ENCODE assay signal across 16 mouse cellular contexts in genomic region chr5:103629854-103630580, GRCm38 (mm10). TPM values are rescaled to one million over a fixed set of nuclear protein-coding genes. Genes with fewer than 3 reads are reported as not detected.
DNase-seq lines count a peak whose midpoint lies in the region; ATAC-seq and TF ChIP-seq lines count a peak whose summit lies in the region.
"Had no signal": no experiment of that assay in that cellular context is flagged by ENCODE, and none has a peak within 500 bp of the region (broad histone marks: within the 10 kb centered on the region; RNA-seq: fewer than 3 reads in every experiment).

No protein-coding gene starts in this region.

- peak in 1 of 2 experiments; percentile 46 for DNase-seq in heart, adult 2 months
- DNase-seq in heart, postnatal 10 days = no peak
- no peak for DNase-seq in lung, adult 2 months
- DNase-seq in urinary bladder, postnatal 4 days (ENCODE audit: low spot score in 2 of 2) = no peak
- DNase-seq in spleen, adult 18-20 months = no peak
- DNase-seq: embryo, embryonic 11 days had no signal

- no peak for TF ChIP-seq EP300 in heart, adult 2 months (IDR thresholded peaks at IDR 0.05; ENCODE audit: insufficient read depth, low read depth, low read length)

- 48% methylated on average over 9 of the region's 9 CpGs for WGBS in heart, adult 2 months
- 54% methylated on average over 9 of the region's 9 CpGs for WGBS in lung, embryonic 15.5 days
- WGBS in lung, adult 2 months = 59% methylated on average over 9 of the region's 9 CpGs
- 51% methylated on average over 9 of the region's 9 CpGs for WGBS in heart, embryonic 16.5 days
- WGBS in stomach, embryonic 15.5 days = 64% methylated on average over 9 of the region's 9 CpGs

- intact Hi-C loops in heart, adult 2 months (cut with DNase I) = no loop called here
- intact Hi-C loops in heart, postnatal 10 days (cut with DNase I) = no loop called here

- peak overlapping the region; percentile 61 for H3K4me3 ChIP-seq in heart, adult 2 months
- H3K4me3 ChIP-seq in lung, embryonic 15.5 days = no peak overlapping the region
- no peak overlapping the region for H3K4me3 ChIP-seq in lung, adult 2 months (replicated peaks; ENCODE audit: extremely low read depth, low read depth, low read length)
- no peak overlapping the region for H3K4me3 ChIP-seq in heart, embryonic 16.5 days (ENCODE audit: low read length)
- no peak overlapping the region for H3K4me3 ChIP-seq in stomach, embryonic 15.5 days (replicated peaks)

- TF ChIP-seq POLR2A in heart, adult 2 months (IDR thresholded peaks at IDR 0.05; ENCODE audit: insufficient read depth, low read depth, low read length) = no peak
- TF ChIP-seq POLR2A in lung, adult 2 months (IDR thresholded peaks at IDR 0.05; ENCODE audit: borderline replicate concordance, extremely low read depth, low read depth, low read length) = no peak

- no peak overlapping the region for H3K4me2 ChIP-seq in lung, embryonic 15.5 days
- peak overlapping the region; percentile 49; the same call in 1 of the 2 replicates for H3K4me2 ChIP-seq in heart, embryonic 16.5 days (ENCODE audit: low read depth, low read length)
- no peak overlapping the region for H3K4me2 ChIP-seq in stomach, embryonic 15.5 days
- H3K4me2 ChIP-seq: midbrain, embryonic 11.5 days had no signal

- peaks cover 8% of the 10 kb centered on the region for H3K36me3 ChIP-seq in heart, adult 2 months (ENCODE audit: control insufficient read depth, insufficient read depth, low read length)
- H3K36me3 ChIP-seq in lung, embryonic 15.5 days = no peaks in the 10 kb centered on the region
- H3K36me3 ChIP-seq in heart, embryonic 16.5 days (ENCODE audit: control insufficient read depth, insufficient read depth) = no peaks in the 10 kb centered on the region
- no peaks in the 10 kb centered on the region for H3K36me3 ChIP-seq in stomach, embryonic 15.5 days

- H3K4me1 ChIP-seq in heart, adult 2 months (ENCODE audit: control insufficient read depth, insufficient read depth, low read length) = peaks cover 16% of the 10 kb centered on the region
- H3K4me1 ChIP-seq in lung, embryonic 15.5 days = peaks cover 19% of the 10 kb centered on the region
- peaks cover 16% of the 10 kb centered on the region for H3K4me1 ChIP-seq in lung, adult 2 months (ENCODE audit: control insufficient read depth, insufficient read depth, low read length)
- peaks cover 28% of the 10 kb centered on the region for H3K4me1 ChIP-seq in heart, embryonic 16.5 days (ENCODE audit: control insufficient read depth, insufficient read depth, low read length)
- H3K4me1 ChIP-seq in stomach, embryonic 15.5 days = peaks cover 5% of the 10 kb centered on the region; the same call in 1 of the 2 replicates

- no peak for TF ChIP-seq CTCF in heart, adult 2 months (IDR thresholded peaks at IDR 0.05)
- TF ChIP-seq CTCF in lung, adult 2 months (IDR thresholded peaks at IDR 0.05; ENCODE audit: insufficient read depth, low read length) = no peak

- peak overlapping the region; percentile 22 for H3K9ac ChIP-seq in heart, adult 2 months (ENCODE audit: low read depth, low read length)
- no peak overlapping the region for H3K9ac ChIP-seq in lung, embryonic 15.5 days
- H3K9ac ChIP-seq in heart, embryonic 16.5 days (ENCODE audit: low read length) = no peak overlapping the region; the same call in 1 of the 2 replicates
- no peak overlapping the region for H3K9ac ChIP-seq in stomach, embryonic 15.5 days
- H3K9ac ChIP-seq: liver, embryonic 14.5 days had no signal

- H3K27ac ChIP-seq in heart, adult 2 months = peak overlapping the region; percentile 86
- peak overlapping the region; percentile 90 for H3K27ac ChIP-seq in lung, embryonic 15.5 days
- peak overlapping the region; percentile 91 for H3K27ac ChIP-seq in heart, embryonic 16.5 days (ENCODE audit: low read length)
- peak overlapping the region; percentile 49 for H3K27ac ChIP-seq in stomach, embryonic 15.5 days
- H3K27ac ChIP-seq: liver, embryonic 14.5 days had no signal

- ATAC-seq in lung, embryonic 15.5 days (ENCODE audit: borderline replicate concordance, extremely low read depth, low FRiP score, low TSS enrichment) = peak; percentile 55; the same call in 1 of the 2 replicates
- no peak for ATAC-seq in heart, embryonic 16.5 days (replicated peaks; ENCODE audit: extremely low read depth, insufficient read depth, low FRiP score)
- no peak for ATAC-seq in stomach, embryonic 15.5 days (ENCODE audit: insufficient read depth, low FRiP score, low read depth)

- no peaks in the 10 kb centered on the region for H3K79me2 ChIP-seq in heart, adult 2 months (replicated peaks; ENCODE audit: control insufficient read depth, insufficient read depth, low read length)

- H3K27me3 ChIP-seq in heart, adult 2 months (ENCODE audit: control insufficient read depth, insufficient read depth, low read length) = no peaks in the 10 kb centered on the region
- H3K27me3 ChIP-seq in lung, embryonic 15.5 days = no peaks in the 10 kb centered on the region
- no peaks in the 10 kb centered on the region for H3K27me3 ChIP-seq in heart, embryonic 16.5 days (ENCODE audit: control insufficient read depth, insufficient read depth, low read length)
- no peaks in the 10 kb centered on the region for H3K27me3 ChIP-seq in stomach, embryonic 15.5 days (replicated peaks)

- H3K9me3 ChIP-seq in lung, embryonic 15.5 days = no peaks in the 10 kb centered on the region
- no peaks in the 10 kb centered on the region for H3K9me3 ChIP-seq in heart, embryonic 16.5 days (replicated peaks; ENCODE audit: control insufficient read depth, low read length)
- no peaks in the 10 kb centered on the region for H3K9me3 ChIP-seq in stomach, embryonic 15.5 days

RNA-seq across cellular contexts. Expression of gene Slc10a6, which starts 0.8 kb away (rescaled TPM):
- 1 to 10 TPM; 6.3 to 8.3 TPM for total RNA-seq in heart, adult 2 months (2021)
- 3.9 and 4.1 TPM in 2 replicates for polyA plus RNA-seq in heart, adult 2 months (2012; rRNA removed)
- total RNA-seq in heart, postnatal 10 days (2021) = 1 to 10 TPM; 1.6 to 8.5 TPM
- polyA plus RNA-seq in lung, embryonic 15.5 days (2015; fragmentation: Nextera tagmentation; extraction: Ambion mirVana) = 1.3 and 1.5 TPM in 2 replicates
- 18.7 and 20.6 TPM in 2 replicates for polyA plus RNA-seq in lung, adult 2 months (2012; rRNA removed)
- 2.2 and 2.5 TPM in 2 replicates for polyA plus RNA-seq in heart, embryonic 16.5 days (2015; fragmentation: Nextera tagmentation; extraction: Ambion mirVana)
- polyA plus RNA-seq in stomach, embryonic 15.5 days (2015; fragmentation: Nextera tagmentation; extraction: Ambion mirVana) = 0.84 and 1.1 TPM in 2 replicates
- total RNA-seq: left cerebral cortex, postnatal 25 days had no signal
- polyA plus RNA-seq: liver, embryonic 14.5 days had no signal

RNA-seq across cellular contexts. Expression of gene 1700016H13Rik, which starts 25.8 kb away (rescaled TPM):
- total RNA-seq in heart, adult 2 months (2021) = not detected
- polyA plus RNA-seq in heart, adult 2 months (2012; rRNA removed) = 0.20 and 0.29 TPM in 2 replicates
- total RNA-seq in heart, postnatal 10 days (2021) = not detected
- 0.39 and 0.51 TPM in 2 replicates for polyA plus RNA-seq in lung, embryonic 15.5 days (2015; fragmentation: Nextera tagmentation; extraction: Ambion mirVana)
- polyA plus RNA-seq in lung, adult 2 months (2012; rRNA removed) = 0.16 and 0.21 TPM in 2 replicates
- 0.24 and 0.35 TPM in 2 replicates for polyA plus RNA-seq in heart, embryonic 16.5 days (2015; fragmentation: Nextera tagmentation; extraction: Ambion mirVana)
- 0.21 and 0.32 TPM in 2 replicates for polyA plus RNA-seq in stomach, embryonic 15.5 days (2015; fragmentation: Nextera tagmentation; extraction: Ambion mirVana)
- total RNA-seq: adrenal gland, adult 2 months; layer of hippocampus, postnatal 14 days; left cerebral cortex, postnatal 25 days had no signal
- polyA plus RNA-seq: adrenal gland, adult 2 months; C2C12; frontal cortex, adult 2 months; liver, embryonic 14.5 days had no signal
